Mouse (Mus musculus): ENCODE measurements at regions not wholly inside any gene's neighbourhood (a gene's known extent, or its start where the extent isn't known, plus 50 kb on each side); places are given as distances from the start of the nearest gene placed in this dataset.

GRCm38 (mm10) chr14:16954511-16955443 is 135.8 kb upstream of the Rarb start:
- TF ChIP-seq CTCF (IDR thresholded peaks at IDR 0.05; ENCODE audit: low read depth) (no peak), EP300 (IDR thresholded peaks at IDR 0.05; ENCODE audit: low read depth) (no peak)
